Mouse (Mus musculus) thymus, adult 2 months (tissue): ENCODE data around the gene Srebf1.

Experiments
- CTCF ChIP-seq: fragments of 200-500 bp; IDR thresholded peaks from 2 replicates; pipeline ENCODE4 v1.5.1; 2012; ENCODE audit warnings: mild to moderate bottlenecking, control low read depth, low read length, moderate library complexity, borderline replicate concordance; ENCODE audit not compliant: control insufficient read depth, poor library complexity, insufficient read depth; ENCODE audit errors: extremely low read depth
- POLR2A ChIP-seq: fragments of 200-500 bp; IDR thresholded peaks from 2 replicates; pipeline ENCODE4 v1.6.1; 2012; ENCODE audit warnings: mild to moderate bottlenecking, low read length, control low read depth, moderate library complexity; ENCODE audit not compliant: control insufficient read depth, poor library complexity, insufficient read depth; ENCODE audit errors: extremely low read depth

DNA sequence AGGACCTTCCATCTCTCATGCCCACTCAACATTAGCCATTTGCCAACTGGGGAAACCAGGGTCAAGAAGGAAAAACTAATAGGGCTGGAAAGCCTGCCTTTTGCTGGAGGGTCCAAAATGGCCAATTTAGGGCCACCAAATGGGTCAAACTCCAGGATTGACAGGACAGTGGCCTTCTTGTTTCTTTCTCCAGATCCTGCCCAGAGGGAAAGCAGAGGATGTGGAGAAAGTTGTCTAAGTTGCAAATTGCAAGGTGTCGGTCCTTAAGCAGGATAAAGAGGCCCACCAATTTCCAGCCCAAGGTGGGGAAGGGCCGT is 12.5 kb downstream of the Srebf1 start:
- TF ChIP-seq CTCF, result no peak
- TF ChIP-seq POLR2A, result no peak
